Mouse (Mus musculus) liver, embryonic 14.5 days (tissue): ENCODE results near the gene Hist2h2aa1.

Source experiments
- CTCF ChIP-seq: IDR thresholded peaks from 2 replicates; pipeline ENCODE4 v1.5.1; 2016; ENCODE audit warnings: antibody characterized with exemption, low read depth, control low read depth
- EP300 ChIP-seq: IDR thresholded peaks from 2 replicates; pipeline ENCODE4 v1.6.1; 2016; ENCODE audit warnings: antibody characterized with exemption, low read depth

DNA sequence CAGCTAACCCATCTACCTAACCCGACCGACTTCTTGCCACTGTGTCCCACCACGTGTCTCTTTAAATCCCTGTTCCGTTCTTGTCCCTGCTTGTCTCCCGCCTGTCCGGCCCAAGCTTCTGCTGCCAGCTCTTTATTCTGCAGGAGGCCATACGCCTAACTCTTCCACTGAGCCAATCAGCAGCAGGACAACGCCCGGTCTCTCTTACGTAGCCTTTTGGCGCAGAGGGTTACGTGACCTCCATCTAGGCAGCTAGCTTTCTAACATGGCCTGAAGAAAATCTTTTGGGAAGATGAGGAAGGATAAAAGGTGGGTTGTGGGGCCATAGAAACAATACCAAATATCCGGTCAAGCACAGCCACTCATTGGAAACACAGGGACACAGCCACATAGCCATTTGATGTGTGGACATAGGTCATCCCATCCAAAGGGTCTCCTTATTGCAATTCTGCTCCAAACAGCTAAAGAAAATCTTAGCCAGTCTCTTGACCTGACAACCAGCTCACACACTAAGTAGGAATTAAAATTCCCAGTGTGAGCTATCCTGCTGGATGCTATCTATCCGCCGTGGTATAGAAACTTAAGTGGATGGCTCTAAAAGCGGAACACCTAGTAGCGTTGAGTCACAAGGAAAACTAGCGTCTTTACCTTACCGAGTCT is 17.0 kb downstream of the Hist2h2aa1 start:
- TF ChIP-seq EP300 (no peak), CTCF (no peak)
